Mouse (Mus musculus): ENCODE results near the gene Tfcp2. TPM values are rescaled to one million over a fixed set of nuclear protein-coding genes. Genes with fewer than 3 reads are reported as not detected.

Gene Tfcp2
- polyA plus RNA-seq, 1 experiment from 2014 or later: 10.9 TPM

- no peaks in the 10 kb centered on the region for H3K36me3 ChIP-seq (ENCODE audit: inconsistent target)
- no peak overlapping the region for H3K27ac ChIP-seq
- no peaks in the 10 kb centered on the region for H3K79me2 ChIP-seq (ENCODE audit: inconsistent target)
- 37% methylated on average over 10 of the region's 10 CpGs for WGBS (ENCODE audit: missing documents)
- H3K4me3 ChIP-seq (ENCODE audit: inconsistent target): no peak overlapping the region
Measured at GRCm38 (mm10) chr15:100458055-100458454, 93.8 kb downstream of the Tfcp2 start.

- Histone ChIP-seq H3K36me3 (ENCODE audit: inconsistent target) (no peaks in the 10 kb centered on the region), H3K4me3 (ENCODE audit: inconsistent target) (no peak overlapping the region), H3K27ac (no peak overlapping the region), H3K79me2 (ENCODE audit: inconsistent target) (no peaks in the 10 kb centered on the region)
- 9% methylated on average over 13 of the region's 17 CpGs for WGBS (ENCODE audit: missing documents)
Measured at GRCm38 (mm10) chr15:100457340-100457739, 94.5 kb downstream of the Tfcp2 start.

DNA sequence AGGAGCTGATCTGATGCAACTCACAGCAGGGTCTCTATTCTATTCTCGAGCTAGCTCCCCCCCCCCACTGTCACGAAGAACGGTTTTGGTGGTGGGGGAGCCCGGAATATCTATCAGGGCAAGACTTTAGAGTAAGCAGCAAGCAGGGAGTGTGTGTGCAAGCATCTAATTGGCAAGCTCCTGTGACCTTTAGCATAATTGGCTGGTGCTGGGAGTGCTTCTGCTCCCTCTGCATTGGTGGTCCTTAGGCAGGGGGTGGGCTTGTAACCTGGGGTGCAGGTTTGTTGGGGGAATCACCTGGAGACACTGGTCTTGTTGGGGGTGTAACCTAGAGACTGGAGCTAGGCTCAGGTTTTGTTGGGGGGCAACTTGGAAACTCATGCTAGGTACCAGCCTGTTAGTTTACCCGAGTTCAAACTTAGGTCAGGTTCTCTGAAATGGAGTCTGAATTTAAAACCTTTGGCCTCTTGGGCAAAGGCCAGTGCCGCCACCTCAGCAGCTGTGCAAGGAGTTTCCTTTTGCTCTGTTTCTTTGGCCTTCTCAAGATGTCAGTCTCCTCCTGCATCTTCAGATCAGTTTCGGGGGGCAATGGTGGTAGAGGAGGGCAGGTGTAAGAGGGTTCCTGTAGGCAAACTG lies 95.3 kb downstream of the Tfcp2 start:
- no peaks in the 10 kb centered on the region for H3K79me2 ChIP-seq (ENCODE audit: inconsistent target)
- no peak overlapping the region for H3K27ac ChIP-seq
- 79% methylated on average over 7 of the region's 7 CpGs for WGBS (ENCODE audit: missing documents)

DNA sequence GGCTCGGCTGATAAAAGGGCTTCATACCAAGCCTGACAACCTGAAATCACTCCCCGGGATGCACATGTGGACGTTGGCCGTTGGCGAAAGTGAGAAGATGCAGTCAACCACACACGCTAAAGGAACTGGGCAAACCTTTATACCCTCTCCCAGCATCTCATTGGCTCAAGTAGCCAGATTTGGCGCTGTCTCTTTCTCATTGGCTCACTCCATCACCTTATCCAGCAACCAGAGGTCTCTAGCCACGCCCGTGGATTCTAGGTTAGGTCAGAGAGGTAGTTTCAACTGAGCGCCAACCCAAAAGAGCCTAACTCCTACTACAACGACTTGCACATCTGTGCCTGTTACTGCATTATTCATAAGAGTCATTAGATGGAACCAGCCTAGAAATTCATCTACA lies 99.3 kb downstream of the Tfcp2 start:
- H3K4me3 ChIP-seq (ENCODE audit: inconsistent target): no peak overlapping the region
- H3K36me3 ChIP-seq (ENCODE audit: inconsistent target): no peaks in the 10 kb centered on the region
- 94% methylated on average over 11 of the region's 11 CpGs for WGBS (ENCODE audit: missing documents)
- no peak overlapping the region for H3K27ac ChIP-seq
- H3K79me2 ChIP-seq (ENCODE audit: inconsistent target): no peaks in the 10 kb centered on the region

More for the DNA sequence above, 95.3 kb downstream of the Tfcp2 start:
- no peak overlapping the region for H3K4me3 ChIP-seq (ENCODE audit: inconsistent target)
- no peaks in the 10 kb centered on the region for H3K36me3 ChIP-seq (ENCODE audit: inconsistent target)

GRCm38 (mm10) chr15:100451245-100451644 lies 100.6 kb downstream of the Tfcp2 start:
- H3K79me2 ChIP-seq (ENCODE audit: inconsistent target): no peaks in the 10 kb centered on the region
- no peaks in the 10 kb centered on the region for H3K36me3 ChIP-seq (ENCODE audit: inconsistent target)
- H3K4me3 ChIP-seq (ENCODE audit: inconsistent target): no peak overlapping the region
- 96% methylated on average over 16 of the region's 16 CpGs for WGBS (ENCODE audit: missing documents)
- no peak overlapping the region for H3K27ac ChIP-seq

DNA sequence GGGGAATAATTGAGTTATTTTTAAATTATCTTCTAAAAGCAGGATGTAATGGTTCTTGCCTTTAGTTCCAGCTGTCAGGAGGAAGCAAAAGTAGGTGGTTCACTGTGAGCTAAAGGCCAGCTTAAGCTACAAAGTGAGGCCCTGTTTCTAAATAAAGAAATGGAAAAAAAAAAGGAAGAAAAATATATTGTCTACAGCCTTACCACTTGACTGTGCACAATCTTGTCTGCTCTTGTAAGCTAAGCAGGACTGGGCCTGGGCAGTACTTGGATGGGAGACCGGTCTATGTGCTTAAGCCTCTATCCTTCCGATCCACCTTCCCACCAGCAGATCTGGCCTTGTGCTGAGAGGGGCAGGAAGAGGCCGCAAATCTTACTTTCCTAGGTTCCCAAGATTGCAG lies 102.3 kb downstream of the Tfcp2 start:
- WGBS (ENCODE audit: missing documents): 90% methylated on average over 2 of the region's 3 CpGs
- Histone ChIP-seq H3K79me2 (ENCODE audit: inconsistent target) (no peaks in the 10 kb centered on the region), H3K27ac (peak overlapping the region; percentile 83), H3K36me3 (ENCODE audit: inconsistent target) (no peaks in the 10 kb centered on the region), H3K4me3 (ENCODE audit: inconsistent target) (no peak overlapping the region)

- Histone ChIP-seq H3K36me3 (ENCODE audit: inconsistent target) (no peaks in the 10 kb centered on the region), H3K4me3 (ENCODE audit: inconsistent target) (no peak overlapping the region), H3K79me2 (ENCODE audit: inconsistent target) (no peaks in the 10 kb centered on the region), H3K27ac (peak overlapping the region; percentile 83)
- WGBS (ENCODE audit: missing documents): 100% methylated on average over 3 of the region's 4 CpGs
Measured at GRCm38 (mm10) chr15:100448572-100448971, 103.2 kb downstream of the Tfcp2 start.

Other genes with a start within 250 kb of the Tfcp2 start
- gene Mettl7a1, start 247.9 kb downstream of the Tfcp2 start, polyA plus RNA-seq (2018): 33.7 to 43.2 TPM (median 39.2 TPM) in 3 replicates
- not detected in 3 replicates for gene Mettl7a3, start 217.1 kb downstream of the Tfcp2 start, polyA plus RNA-seq (2018)
- gene Methig1, start 198.9 kb downstream of the Tfcp2 start, polyA plus RNA-seq (2018): not detected in 3 replicates
- not detected in 3 replicates for gene Mettl7a2, start 198.8 kb downstream of the Tfcp2 start, polyA plus RNA-seq (2018)
- not detected in 3 replicates for gene Higd1c, start 187.5 kb downstream of the Tfcp2 start, polyA plus RNA-seq (2018)
- not detected in 3 replicates for gene Gm5475, start 129.9 kb downstream of the Tfcp2 start, polyA plus RNA-seq (2018)
- 39.5 to 63.4 TPM (median 40.8 TPM) in 3 replicates for gene Slc11a2, start 126.9 kb downstream of the Tfcp2 start, polyA plus RNA-seq (2018)
- gene Letmd1, start 83.0 kb downstream of the Tfcp2 start, polyA plus RNA-seq (2018): 34.8 to 38.4 TPM (median 34.8 TPM) in 3 replicates
- gene Csrnp2, start 56.5 kb downstream of the Tfcp2 start, polyA plus RNA-seq (2018): 1.7 to 2.1 TPM (median 1.8 TPM) in 3 replicates
- 7.6 to 14.6 TPM (median 11.4 TPM) in 3 replicates for gene Pou6f1, start 48.0 kb upstream of the Tfcp2 start, polyA plus RNA-seq (2018)
- gene Dazap2, start 63.3 kb upstream of the Tfcp2 start, polyA plus RNA-seq (2018): 368 to 447 TPM (median 386 TPM) in 3 replicates
- 54.7 to 86.5 TPM (median 73.9 TPM) in 3 replicates for gene Smagp, start 84.9 kb upstream of the Tfcp2 start, polyA plus RNA-seq (2018)
- 51.1 to 71.1 TPM (median 65.5 TPM) in 3 replicates for gene Bin2, start 117.5 kb upstream of the Tfcp2 start, polyA plus RNA-seq (2018)
- 19.3 to 52.8 TPM (median 22.6 TPM) in 3 replicates for gene Cela1, start 135.9 kb upstream of the Tfcp2 start, polyA plus RNA-seq (2018)
- 63.8 to 75.4 TPM (median 64.7 TPM) in 3 replicates for gene Galnt6, start 177.4 kb upstream of the Tfcp2 start, polyA plus RNA-seq (2018)
- 0.11 TPM in 2 of 3 replicates, not detected in the other for gene Slc4a8, start 209.7 kb upstream of the Tfcp2 start, polyA plus RNA-seq (2018)